Mouse (Mus musculus): ENCODE measurements at regions not wholly inside any gene's neighbourhood (a gene's known extent, or its start where the extent isn't known, plus 50 kb on each side); places are given as distances from the start of the nearest gene placed in this dataset.

DNA sequence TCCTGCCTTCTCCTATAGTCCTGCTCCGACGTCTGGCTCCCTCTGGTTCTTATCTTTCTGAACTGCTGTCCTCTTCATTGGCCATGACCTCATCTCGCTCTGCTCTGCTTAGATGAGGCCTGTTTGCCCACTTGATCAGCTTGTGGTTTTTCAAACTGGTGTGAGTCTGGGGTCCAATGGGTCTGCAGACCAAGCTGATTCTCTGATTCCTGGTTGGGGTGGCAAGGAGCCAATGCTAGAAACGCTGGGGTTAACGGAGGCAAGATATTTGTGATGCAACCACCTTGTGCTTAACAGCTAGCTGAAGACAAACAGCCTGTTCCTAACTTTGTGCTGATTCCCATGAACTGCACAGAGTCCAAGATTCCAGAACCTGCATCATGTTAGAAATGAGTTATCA, 192.0 kb upstream of the Bcl6 start:
- no peak for DNase-seq (ENCODE audit: low read depth)

DNA sequence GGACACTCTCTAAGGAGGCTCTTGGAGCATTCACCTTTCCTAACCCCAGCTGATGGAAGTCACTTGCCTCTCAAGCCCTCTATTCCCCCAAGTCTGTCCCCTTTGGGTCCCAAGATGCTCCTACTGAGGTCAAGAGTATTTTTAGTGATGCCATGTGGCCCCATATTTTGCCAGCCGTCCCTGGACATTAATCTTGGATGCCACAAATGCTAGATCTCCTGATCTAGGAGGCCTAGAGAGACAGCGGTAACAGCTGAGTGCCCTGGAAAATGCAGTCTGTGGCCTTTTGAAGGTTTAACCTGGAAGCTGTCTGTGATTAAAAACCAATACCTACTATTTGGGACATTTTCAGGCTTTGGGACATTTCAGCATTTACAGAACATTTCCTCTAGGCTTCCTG, 188.9 kb upstream of the Bcl6 start:
- DNase-seq (ENCODE audit: low read depth) = no peak

DNA sequence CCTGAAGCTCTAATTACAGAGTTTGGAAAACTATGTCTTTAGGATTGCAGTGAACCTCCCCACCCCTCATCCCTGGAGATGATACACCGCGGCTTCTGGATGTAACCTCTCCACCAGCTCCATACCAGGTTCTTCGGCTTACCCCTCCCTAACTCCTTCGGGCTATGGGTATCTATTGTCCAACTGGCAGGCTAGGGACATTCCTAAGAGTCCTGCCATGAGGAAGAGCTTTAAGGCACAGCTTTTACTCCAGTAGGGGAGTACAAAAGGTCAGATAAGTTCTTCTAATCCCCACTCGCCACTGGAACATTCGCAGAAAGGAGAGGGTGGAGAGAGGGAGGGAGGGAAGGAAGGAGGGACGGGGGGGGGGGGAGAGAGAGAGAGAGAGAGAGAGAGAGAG, 188.5 kb upstream of the Bcl6 start:
- DNase-seq (ENCODE audit: low read depth) = no peak

DNA sequence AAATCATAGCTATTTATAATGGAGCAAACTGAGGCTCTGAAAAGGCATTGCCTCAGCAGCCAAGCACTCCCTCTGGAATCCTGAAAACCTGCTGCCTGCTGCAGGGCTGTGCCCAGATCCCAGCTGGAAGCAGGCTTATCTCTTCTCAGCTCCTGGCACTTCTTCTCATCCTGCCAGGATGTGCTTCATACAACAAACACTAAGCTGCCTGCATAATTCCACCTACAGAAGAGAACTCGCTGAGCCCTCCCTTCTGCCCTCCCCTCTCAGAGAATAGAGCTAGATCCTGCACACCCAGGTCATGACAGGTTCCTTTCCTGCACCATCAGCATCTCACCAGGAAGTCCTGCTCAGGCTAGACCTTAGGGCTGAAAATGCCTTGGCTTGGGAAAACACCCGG, 187.4 kb upstream of the Bcl6 start:
- DNase-seq (ENCODE audit: low read depth) = no peak

DNA sequence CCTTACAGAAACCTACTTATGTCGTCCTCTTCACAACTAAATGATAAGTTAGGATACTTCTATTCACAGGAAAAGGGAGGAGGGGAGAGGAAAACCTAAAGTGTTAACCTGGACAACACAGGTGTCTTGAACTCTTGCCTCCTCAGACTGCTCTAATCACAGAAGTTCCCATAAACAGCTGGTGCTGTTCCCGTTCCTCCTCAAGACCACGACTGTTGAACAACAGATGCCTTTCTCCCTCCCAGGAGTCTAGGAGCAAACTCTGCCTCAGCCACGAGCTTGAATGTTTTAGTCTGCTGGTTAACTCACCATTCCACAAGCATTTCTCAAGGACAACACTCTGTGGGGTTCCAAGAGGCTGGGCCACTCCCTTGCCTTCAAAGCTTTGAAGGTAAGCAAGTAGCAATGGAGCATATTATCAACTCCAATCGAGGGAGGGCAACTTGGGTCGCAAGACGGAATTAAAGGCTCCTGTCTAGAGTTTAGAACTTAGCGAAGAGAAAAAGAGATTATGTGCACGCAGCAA, 186.6 kb upstream of the Bcl6 start:
- DNase-seq (ENCODE audit: low read depth) = no peak

DNA sequence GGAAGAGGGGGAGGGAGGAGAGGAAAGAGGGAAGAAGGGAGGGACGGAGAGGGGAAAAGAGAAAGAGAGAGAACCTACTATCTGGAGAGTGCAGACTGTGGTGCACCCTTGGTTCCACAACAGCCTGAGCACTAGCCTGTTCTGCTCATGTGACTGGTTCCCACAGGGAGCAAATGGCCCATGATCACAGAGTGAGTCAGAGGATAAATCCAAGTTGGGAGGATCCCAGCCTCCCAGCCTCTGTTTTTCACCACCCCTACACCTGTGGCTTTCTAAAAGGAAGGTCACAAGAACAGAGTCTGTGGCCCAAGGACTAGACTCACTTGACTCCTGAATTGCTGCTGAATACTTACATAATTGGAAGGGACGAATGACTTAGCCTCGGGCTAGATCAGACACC, 185.9 kb upstream of the Bcl6 start:
- no peak for DNase-seq (ENCODE audit: low read depth)

DNA sequence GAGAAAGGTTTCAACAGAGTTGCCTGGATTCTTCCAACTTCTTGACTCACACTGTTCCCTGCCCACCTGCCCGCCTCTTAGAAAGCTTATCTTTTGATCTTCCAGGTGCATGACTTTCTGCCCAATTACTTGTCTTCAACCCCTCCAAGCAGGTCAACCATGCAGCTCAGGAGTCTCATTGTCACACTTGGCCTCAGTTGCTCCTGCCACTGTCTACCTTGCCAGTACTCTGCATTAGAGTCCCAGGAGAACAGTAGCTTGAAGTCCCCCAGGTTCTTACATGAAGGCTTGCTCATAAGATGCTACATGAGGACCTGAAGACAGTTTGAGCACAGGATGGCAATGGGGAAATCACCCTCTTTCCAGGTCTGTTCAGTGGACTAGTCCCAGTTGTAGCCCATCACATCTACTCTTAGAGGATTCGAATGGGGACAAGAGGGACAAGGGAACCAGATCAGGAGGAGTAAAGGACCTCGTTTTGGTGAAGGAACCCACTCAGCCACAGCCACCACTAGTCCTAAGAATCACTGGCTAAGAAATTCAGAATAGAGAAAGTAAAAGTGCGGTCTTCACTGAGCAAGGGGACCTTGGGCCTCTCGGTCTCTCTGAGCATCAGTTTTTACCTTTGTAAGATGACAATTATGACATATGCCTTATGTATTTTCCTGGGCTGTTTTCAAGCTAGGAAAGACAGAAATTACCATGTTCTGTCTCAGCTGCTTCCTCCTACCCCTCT, 185.3 kb upstream of the Bcl6 start:
- DNase-seq (ENCODE audit: low read depth) = no peak

DNA sequence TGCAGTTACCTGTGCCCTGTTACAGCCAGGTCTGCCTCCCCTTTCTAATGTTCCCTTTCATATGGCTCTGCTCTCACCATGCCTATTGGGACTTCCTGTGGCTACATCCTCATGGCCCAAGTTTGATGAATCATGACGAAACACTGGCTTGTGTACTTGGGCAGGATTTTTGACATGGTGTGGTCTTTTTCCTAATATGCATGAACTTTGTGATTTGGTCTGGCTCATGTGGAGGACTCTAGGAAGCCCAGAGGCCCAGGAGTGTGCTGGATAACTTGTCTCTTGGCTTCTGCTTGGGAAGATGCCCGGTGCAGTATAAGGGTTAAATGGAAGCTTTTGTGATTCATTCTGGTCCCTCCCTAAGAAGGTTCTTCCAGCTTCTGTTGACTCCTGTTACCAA, 184.0 kb upstream of the Bcl6 start:
- no peak for DNase-seq (ENCODE audit: low read depth)

DNA sequence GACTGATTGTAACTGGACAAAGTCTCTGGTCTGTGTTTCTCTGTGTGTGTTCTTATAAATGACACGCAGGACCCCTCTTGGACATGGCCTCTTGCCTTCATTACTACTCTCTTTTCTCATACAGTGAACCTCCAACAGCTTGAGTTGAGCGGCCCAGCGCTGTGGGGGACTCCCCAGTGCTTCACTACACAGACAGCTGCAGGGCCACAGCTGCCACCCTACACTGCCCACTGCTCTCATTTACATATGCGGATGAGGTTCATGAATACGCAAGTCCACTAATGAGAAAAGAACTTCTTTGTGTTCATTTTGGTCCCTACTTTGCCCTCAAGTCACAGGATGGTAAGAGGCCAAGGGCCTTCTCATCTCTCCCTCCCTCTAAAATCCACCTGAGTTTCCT, 183.4 kb upstream of the Bcl6 start:
- no peak for DNase-seq (ENCODE audit: low read depth)

DNA sequence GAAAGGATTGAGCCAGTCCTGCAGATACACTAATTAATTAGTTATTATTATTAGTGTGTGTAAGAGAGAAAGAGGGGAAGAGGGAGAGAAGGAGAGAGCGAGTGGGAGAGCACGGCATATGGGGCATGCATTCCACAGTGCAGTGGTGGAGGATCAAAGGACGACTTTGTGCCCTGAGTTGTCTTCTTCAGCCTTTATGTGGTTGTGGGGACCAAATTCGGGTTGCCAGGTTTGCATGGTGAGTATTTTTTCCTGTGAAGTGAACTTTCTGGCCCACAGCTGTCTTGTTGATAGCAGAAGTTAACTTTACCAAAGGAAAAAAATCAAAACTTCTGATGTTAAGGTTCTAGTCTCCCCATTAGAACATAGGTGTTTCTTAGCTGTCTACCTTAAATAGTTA, 182.5 kb upstream of the Bcl6 start:
- no peak for DNase-seq (ENCODE audit: low read depth)

DNA sequence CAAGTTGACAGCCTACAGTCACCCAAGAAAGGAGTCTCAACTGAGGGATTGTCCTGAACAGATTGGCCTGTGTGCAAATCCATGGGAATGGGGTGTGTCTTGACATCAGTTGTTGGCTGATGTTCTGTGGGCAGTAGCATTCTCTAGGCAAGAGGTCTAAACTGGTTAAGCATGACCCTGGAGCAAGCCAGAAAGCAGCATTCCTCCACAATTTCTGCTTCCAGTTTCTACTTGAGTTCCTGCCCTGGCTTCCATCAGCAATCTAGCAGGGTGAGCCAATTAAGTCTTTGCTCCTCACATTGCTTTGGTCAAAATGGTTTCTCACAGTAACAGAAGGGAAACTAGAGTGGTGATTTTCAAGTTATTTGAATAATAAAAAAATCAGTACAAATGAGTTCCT, 177.8 kb upstream of the Bcl6 start:
- DNase-seq (ENCODE audit: low read depth) = no peak

DNA sequence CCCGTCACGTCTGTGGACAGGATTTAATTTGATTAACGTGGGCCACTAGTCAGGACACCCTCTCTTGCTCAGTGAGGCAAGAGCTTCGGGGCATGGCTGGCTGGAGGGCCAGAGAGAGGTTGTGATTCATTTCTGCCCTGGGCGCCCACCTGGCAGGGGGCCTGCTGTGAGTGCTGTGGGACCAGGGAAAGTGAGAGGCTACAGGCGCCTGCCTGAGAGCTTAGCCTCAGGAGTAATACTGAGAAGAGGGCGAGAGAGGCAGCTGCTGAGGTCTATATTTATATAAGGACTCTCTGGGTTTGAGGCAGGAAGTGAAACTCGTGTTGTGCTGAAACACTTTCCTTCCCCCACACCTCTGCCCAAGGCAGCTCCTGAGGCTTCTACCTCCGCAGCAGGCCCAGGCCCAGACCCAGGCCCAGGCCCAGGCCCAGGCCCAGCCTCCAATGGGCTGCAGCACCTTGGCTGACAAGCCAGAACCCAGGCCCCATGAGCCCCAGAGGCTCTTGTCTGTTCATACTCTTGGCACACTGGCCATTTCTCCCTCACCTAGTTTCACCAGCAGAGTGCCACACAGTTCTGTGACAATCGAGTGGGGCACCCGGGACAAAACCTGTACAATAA, 176.9 kb upstream of the Bcl6 start:
- peak; percentile 71 for DNase-seq (ENCODE audit: low read depth)

DNA sequence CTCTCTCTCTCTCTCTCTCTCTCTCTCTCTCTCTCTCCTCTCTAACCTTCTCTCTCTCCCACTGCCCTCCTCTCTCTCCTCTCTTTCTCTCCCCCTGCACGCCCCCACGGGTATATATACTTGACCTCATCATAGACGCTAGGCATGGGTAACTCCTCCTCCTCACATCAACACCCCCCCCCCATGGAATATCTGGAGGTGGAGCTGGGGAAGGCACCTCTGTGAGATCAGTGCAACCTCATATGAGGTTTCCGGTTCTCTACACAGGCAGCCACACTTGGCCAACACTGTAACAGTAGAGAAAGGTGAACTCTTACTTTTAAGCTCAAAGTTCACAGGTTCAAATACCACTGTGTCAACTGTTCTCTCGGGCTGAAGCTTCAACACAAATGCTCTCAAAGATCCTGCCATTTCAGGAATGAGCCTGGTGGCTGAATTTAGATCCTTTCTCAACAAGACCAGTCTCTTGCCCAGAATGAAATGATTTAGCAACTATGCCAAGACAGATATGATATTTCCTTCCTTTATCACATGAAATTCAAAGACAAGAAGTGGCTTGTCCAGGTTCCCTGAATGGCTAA, 172.1 kb upstream of the Bcl6 start:
- peak; percentile 56 for DNase-seq (ENCODE audit: low read depth)

DNA sequence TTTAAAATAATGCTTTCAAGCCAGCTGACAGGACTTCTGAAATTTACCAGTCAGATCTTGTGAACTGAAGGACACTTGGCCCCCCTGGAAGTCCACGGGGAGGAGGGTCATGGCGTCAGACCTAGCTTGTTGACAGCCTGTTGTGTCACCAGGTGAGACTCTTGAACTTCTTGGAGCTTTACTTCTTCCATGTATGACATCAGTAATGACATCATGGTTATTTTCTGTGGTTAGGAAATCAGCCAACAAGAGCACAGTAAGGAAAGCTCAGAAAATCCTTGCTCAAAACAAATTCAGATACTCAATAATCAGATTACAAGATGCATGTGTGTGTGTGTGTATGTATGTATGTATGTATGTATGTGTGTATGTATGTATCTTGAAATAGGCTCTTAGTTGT, 170.7 kb upstream of the Bcl6 start:
- DNase-seq (ENCODE audit: low read depth) = peak; percentile 44

DNA sequence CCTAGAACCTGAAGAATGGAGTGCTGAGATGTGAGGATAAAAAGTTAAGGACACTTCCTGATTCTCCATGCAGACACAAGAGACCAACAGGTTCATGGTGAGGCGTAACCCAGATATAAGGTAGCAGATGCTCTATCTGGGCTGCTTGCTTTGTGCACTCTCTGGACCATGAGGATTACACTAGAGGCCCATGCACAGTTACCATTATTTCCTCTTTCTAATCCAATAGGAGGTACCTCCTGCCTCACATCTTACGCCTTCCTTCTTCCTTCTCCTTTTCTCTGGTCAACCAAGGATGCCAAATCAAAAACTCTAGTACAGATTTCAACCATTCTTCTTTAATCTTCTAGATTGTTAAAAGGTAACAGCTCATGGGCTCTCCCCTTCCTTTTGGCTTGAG, 169.1 kb upstream of the Bcl6 start:
- no peak for DNase-seq (ENCODE audit: low read depth)

DNA sequence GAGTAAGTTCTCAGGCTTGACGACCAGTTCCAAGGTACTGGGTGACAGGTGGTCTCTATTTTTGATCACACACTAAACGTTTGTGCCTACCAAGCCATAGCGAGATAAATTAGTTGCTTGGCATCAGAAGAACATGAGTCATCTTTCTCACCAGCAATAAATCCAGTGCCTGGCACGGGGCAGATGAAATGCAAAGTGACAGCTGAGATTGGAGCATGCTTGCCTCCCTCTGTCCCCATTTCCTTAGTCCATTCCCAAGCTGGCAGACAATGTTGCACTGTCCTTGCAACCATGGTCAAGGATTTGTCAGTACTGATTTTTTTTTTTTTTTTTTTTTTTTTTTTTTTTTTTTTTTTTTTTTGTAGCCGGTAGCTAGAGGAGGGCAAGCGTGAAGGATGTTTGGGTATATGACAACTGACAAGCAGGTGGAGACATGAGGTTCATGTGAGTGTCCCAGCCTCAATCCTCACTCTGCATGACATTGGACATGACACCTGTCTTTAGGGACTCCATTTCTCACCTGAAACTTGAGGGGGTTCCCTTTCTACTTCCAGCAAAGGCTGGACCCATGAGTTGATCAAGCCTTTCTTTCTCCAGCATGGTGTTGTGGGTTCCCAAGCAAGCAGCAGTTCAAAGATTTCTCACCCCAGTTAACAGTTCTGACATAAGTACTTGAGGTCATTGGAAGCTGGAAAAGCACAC, 168.2 kb upstream of the Bcl6 start:
- no peak for DNase-seq (ENCODE audit: low read depth)

DNA sequence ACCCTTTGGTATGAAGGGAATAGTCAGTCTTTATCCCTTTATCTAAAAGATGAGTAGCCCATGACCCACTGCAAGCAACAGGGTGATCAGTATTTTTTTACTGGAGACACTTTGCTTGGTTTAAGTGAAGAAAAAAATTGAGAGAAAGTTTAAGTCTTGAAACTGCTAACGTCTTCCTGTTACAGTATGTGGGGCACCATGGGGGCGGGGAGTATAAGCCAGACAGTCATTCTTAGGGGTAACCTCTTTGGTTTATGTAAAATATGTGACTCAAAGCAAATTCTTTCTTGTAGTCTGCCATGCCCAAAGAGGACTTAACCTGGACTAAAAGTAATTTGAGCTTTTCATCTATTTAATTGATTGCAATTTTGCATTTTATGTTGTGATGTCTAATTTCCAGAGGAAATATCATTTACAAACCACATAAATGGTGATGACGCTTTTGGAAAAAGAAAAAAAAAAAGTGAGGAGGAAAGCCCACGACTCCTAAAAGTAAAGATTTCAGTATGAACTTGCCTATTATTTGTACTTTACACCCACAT, 166.2 kb upstream of the Bcl6 start:
- DNase-seq (ENCODE audit: low read depth) = peak; percentile 55

DNA sequence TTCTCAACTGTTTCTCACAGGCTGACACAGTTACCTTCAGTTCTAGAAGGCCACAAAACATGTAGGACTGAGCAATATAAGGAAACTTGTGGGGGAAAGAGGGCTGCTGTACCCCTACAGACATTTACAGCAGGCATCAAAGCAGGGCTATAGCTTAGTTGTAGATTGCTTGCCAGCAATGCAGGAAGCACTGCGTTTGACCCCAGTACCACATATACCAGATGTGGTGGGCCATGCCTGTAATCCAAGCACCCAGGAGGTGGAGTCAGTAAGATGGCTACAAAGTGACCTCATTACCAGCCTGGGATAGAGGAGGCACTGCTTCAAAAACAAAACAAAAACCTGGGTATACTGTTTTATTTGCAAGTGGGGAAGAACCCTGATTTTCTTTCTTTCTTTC, 165.3 kb upstream of the Bcl6 start:
- DNase-seq (ENCODE audit: low read depth) = peak; percentile 70

DNA sequence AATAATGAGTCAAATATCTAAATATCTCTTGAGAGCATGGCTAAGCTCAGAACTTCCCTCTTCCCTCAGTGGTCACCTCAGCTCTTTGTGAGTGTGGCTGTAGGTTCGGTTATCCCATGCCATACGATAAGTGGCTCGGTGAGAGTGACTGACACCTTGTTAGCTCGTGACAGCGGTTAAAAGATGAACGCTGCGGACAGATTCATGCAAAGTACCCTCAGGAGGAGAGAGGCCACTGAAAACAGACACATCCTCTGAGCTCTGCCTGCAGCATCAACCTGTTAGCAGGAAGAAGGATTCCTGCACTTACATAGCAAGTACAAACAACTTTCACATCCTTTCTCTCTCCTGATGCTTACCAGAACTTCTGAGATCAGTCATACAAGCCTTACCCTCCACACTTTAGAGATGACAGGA, 163.2 kb upstream of the Bcl6 start:
- DNase-seq (ENCODE audit: low read depth) = peak; percentile 75

DNA sequence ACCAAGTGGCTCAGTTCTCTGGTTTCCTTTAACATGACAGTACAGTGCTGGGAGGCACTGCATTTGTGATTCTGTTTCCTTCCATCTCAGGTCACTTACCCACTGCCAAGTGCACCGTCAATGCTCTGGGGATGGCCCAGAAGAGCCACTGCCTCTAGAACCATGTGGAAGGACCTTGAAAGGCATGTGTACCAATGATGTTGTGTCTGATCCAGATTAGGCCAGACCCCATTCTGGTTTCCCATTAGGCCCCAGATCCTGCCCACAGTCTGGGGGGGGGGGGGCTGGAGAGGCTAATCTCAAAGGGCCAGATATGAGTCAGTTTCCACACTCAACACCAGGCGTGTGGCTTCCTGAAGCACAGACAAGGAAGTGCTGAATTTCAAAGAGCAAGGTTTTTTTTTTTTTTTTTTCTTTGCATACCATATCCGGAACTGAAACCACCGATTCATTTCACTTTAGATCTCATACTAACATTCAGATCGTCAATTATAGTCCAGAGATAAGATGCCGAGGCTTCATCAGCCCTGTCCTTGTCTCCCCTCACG, 162.6 kb upstream of the Bcl6 start:
- peak; percentile 78 for DNase-seq (ENCODE audit: low read depth)

DNA sequence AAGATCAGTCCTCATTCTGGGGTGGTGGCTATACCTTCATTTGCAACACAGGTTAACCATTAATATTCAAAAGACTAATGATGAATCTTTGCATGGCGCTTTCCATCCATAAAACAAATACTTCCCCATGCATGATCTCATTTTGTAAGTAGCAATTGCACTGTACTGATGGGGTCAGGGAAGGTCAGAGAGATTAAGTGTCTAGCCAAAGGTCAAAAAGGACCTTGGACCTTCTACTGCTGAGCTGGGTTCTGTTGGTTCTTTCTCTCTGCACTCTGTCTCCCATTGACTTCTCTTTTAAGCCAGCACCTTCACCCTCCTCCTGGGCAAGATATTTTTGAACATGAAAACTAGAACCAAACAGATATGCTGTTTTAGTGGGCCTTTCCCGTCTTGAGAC, 161.9 kb upstream of the Bcl6 start:
- DNase-seq (ENCODE audit: low read depth) = no peak

DNA sequence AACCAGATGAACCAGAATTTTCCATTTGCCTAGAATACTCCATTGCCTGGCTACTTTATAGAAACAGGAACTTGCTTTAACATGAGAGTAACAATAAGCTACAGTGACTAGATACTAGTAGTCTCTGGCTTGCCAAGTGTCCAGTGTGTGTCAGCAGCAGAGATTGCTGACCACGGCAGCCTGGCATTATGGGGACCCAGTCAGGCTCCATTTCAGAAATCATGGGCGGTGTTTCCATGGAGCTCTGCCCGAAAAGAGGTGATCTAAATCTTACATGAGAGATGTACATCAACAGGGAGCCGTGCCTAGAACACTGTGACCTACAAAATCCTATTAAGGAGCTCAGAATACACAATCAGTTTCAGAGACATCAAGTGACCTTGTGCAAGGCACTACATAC, 160.8 kb upstream of the Bcl6 start:
- DNase-seq (ENCODE audit: low read depth) = no peak
